Mouse (Mus musculus) activated CD4-positive, CD25-positive, alpha-beta regulatory T cell, adult 4 months (primary cell): ENCODE measurements around the gene Tagln2. TPM values are rescaled to one million over a fixed set of nuclear protein-coding genes. Genes with fewer than 3 reads are reported as not detected.

Experiments
- ATAC-seq: one replicate; pipeline ENCODE4 v1.8.0; 2017
- polyA plus RNA-seq, 2 experiments: library from polyadenylated mRNA; unstranded; fragments of 100-300 nt; shearing (Covaris generic); gene quantifications; one replicate each; pipeline ENCODE4 v1.2.1; 2017

The Tagln2 gene
- polyA plus RNA-seq, 2 experiments from 2014 or later, result 319 to 387 TPM

DNA sequence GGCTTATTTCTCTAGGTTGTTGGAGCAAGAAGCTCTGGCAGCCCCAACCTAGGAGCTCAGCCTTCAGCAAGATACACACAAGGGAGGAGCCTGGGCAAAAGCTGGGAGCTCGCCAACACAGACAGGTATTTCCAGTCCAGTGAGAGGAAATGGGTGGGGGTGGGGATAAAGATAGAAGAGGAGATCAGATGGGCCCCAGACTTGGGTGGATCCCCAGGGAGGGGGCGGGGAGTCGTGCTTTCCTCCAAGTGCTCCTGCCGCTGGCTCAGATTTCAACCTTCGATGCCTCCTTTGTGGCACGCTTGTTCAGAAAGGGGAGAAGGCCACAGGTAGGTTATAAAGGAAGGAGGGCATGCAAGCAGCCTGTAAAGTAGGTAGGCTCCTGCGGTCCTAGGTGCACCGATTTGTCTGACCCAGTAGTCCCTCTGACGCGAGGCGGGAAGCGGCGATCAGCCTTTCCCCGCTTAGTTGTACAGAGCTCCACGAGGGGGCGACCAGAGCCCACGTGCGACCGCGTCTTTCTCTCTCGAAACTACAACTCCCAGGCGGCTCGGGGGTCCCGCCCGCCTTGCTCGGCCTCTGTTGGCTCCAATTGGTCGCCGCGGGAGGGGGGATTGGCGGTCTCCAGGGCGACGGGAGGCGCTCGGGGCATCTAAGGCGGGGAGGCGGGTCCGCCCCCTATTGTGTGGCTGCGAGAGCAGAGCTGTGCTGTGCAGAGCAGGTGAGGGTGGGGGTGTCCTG, 18.1 kb upstream of the Tagln2 start, which contains the start of gene Igsf9:
Gene Igsf9 (plus strand): TSS at position 249 of the 741 bp plus-strand sequence.
- ATAC-seq, result peak; percentile 78

- ATAC-seq, result no peak
Measured at GRCm38 (mm10) chr1:172482518-172483360, 17.1 kb upstream of the Tagln2 start.

GRCm38 (mm10) chr1:172483361-172483660, 16.5 kb upstream of the Tagln2 start:
- no peak for ATAC-seq

GRCm38 (mm10) chr1:172484236-172484635, 15.6 kb upstream of the Tagln2 start:
- ATAC-seq, result no peak

- ATAC-seq, result no peak
Measured at GRCm38 (mm10) chr1:172484671-172485070, 15.2 kb upstream of the Tagln2 start.

- ATAC-seq, result no peak
Measured at GRCm38 (mm10) chr1:172485821-172486220, 14.0 kb upstream of the Tagln2 start.

DNA sequence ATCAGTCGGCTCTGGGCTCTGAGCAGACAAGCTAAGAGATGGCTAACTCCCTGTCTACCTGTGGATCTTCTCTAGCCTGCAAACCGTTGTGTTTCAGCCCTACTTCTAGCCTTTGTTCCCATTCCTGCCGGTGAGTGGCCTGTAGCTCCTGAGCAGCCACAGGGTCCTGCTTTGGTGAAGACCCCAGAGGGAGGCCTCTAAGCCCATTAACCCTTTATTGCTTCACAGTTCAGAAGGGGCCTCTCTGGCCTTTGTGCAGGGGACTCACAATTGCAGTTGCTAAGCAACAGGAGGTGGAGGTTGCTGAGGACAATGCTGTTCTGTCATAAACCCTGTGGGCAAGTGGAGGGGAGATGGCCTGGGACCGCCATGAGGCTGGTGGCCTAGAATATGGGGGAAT, 13.6 kb upstream of the Tagln2 start:
- no peak for ATAC-seq

DNA sequence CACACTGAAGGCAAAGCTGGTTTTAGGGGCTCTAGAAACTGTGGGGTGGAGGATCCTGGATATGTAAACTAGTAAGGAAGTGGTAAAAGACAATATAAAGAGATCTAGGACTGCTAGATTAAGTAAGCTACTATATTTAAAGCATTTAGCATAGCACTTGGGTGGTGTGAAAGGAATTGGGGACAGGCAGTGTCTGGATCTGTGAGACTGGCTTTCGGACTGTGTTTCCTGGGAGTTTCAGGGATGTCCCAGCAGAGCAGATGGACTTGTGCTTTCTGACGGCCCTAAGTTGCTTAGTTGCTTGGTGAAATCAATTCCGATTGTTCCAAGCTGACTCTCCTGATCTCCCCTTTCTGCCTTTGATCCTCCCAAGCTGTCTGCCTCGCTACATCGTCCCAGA, 13.2 kb upstream of the Tagln2 start:
- no peak for ATAC-seq

- no peak for ATAC-seq
Measured at GRCm38 (mm10) chr1:172487859-172488258, 12.0 kb upstream of the Tagln2 start.

- no peak for ATAC-seq
Measured at GRCm38 (mm10) chr1:172488831-172489230, 11.0 kb upstream of the Tagln2 start.

DNA sequence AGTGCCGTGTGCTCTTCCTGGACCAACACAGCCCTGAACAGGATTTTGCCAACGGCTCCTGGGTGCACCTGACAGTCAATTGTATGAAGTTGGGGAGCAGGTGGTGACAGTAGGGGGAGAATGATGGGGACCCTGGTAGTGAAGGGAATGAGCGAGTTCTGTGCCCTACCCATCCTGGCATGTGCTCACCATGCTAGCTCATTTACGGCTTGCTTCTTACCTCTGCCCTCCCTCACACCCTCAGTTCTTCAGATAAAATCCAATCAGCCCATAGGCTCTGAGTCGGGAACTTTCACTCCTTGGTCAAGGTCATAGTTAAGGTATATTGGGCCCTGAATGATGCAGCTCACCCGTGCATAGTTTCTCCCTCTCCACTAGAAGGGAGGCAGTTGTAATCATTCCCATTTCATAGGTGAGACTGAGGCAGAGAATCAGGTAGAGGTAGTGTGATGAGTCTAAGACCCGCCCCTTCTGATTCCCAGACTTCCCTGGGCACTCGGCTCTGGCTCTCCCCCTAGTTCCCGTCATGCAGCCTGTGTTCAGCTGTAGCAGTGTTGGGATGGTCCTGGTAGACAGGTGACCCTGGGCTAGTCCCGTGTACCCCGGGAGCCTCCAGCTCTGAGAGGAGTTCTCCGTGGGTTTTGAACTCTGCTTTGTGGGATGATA, 10.1 kb upstream of the Tagln2 start:
- ATAC-seq, result no peak

DNA sequence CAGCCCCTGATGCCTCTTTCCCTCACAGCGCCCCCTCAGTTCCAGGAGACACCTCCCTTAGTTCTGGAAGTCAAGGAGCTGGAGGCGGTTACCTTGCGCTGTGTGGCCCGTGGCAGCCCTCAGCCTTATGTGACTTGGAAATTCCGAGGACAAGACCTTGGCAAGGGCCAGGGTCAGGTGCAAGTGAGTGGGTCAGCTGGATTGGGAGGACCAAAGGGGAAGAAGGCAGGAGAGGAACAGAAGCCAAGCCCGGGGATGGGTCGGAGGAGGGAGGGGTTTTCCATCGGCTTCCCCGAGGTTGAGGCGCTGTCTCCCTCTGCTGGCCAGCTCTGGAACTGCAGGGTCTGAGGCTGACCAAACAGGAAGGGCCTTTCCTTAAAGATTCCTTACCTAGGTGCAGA, 9.6 kb upstream of the Tagln2 start:
- peak; percentile 74 for ATAC-seq

GRCm38 (mm10) chr1:172492047-172492446, 7.8 kb upstream of the Tagln2 start:
- no peak for ATAC-seq

DNA sequence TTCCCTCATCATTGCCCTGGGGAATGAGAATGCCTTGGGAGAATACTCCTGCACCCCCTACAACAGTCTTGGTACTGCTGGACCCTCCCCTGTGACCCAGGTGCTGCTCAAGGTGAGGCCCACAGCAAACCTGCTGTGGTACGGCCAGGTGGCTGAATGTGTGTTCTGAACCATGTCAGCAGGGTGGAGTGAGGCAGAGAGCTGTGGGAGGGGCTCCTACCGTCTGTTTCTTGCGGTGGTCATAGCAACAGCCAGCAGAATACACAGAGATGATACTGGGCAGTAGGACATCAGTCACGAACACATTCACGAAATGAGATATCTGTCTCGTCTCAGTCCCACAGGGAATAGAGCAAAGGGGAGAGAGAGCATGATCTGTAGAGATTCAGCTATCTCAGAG, 6.3 kb upstream of the Tagln2 start:
- ATAC-seq, result no peak

DNA sequence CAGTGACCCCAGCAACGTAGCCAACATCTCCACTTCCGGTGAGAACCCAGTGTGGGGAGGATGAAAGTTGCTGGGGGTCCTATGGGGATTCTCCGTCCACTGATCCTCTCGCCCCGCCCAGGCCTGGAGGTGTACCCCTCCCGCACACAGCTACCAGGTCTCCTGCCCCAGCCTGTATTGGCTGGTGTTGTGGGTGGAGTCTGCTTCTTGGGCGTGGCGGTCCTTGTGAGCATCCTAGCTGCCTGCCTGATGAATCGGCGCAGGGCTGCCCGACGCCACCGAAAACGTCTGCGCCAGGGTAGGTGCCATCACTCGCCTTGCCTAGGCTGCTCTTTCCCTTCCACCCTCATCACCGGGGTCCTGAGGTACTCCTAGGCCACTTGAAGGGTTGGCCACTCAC, 3.8 kb upstream of the Tagln2 start:
- no peak for ATAC-seq

DNA sequence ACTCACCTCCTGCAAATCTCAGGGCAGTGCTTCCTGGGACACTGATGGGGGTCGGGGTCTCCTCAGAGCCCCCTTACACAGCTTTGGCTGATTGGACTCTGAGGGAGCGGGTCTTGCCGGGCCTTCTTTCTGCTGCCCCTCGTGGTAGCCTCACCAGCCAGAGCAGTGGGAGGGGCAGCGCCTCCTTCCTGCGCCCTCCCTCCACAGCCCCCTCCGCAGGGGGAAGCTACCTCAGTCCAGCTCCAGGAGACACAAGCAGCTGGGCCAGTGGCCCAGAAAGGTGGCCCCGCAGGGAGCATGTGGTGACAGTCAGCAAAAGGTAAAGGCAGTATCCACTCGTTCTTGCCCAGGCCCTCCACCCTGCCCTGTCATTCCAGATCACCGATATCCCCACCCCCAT, 2.4 kb upstream of the Tagln2 start:
- ATAC-seq, result no peak

DNA sequence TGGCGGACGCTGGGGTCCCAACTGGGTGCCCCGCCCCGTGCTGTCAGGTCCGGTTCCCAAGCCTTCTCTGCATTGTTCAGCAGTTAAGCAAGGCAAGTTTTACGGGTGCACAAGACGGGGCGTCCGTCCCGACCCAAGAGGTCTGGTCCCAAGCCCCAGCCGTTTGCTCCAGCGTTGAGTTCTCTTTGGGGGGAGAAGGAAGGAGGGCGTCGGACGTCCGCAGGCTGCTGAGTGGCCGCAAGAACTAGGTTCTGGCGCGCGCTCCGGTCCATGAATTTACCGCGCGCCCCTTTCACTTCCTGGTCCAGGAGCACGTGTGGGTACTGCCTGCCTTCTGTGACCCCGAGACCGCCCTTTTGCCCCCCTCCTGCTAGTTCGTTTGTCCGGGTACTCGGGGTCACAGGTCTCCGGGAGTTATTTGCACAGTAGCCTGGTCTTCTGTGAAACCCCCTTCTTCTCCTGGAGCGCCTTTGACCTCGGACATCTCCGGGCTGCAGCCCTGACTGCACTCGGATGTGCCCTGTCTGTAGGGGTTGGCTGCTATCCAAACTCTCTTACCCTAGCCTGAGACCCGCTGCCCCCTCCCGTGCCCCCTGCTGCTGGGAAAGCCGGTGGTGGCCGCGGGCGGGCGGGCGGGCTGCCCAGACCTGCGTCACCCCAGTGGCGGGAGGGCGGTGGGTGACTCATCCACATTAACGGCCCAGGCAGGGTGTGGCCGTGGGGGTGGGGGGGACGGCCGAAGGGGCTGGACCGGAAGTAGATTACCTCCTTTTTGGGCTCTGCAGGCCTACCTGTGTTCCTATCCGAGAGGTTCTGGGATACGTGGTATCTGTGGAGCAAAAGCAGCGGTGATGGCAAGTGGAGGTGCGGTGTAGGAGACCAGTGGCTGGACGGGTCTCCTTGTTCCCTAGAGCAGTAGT, 864 bp downstream of the Tagln2 start:
- ATAC-seq, result peak; percentile 10

- ATAC-seq, result peak; percentile 69
Measured at GRCm38 (mm10) chr1:172501371-172502144, 1.7 kb downstream of the Tagln2 start.

- ATAC-seq, result peak; percentile 9
Measured at GRCm38 (mm10) chr1:172502145-172503110, 2.6 kb downstream of the Tagln2 start.
